Mouse (Mus musculus): ENCODE measurements around the gene Trim27. TPM values are rescaled to one million over a fixed set of nuclear protein-coding genes. Genes with fewer than 3 reads are reported as not detected.
A peak's percentile ranks its signal among the peaks of the same experiment; 100 is the strongest.

The Trim27 gene
- polyA plus RNA-seq, 1 experiment from 2014 or later, result 178 TPM

DNA sequence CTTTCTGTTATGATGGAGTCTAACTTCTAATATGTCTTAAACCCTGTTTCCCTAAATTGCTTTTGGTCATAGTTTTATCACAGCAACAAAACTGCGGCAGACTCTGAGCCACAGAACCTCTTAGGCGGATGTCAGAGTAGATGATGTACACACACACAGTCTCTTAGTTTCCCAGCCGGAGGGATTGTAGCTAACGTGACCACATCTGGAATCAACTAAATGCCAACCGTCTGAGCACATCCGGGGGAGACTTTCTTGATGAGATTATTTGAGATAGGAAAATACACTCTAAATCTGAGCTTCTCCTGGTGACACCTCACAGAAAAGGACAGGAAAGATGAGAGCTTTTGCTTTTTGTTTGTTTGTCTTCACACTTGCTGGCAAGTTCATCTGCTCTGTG is 57.9 kb downstream of the Trim27 start:
- WGBS, result 76% methylated on average over 6 of the region's 6 CpGs

DNA sequence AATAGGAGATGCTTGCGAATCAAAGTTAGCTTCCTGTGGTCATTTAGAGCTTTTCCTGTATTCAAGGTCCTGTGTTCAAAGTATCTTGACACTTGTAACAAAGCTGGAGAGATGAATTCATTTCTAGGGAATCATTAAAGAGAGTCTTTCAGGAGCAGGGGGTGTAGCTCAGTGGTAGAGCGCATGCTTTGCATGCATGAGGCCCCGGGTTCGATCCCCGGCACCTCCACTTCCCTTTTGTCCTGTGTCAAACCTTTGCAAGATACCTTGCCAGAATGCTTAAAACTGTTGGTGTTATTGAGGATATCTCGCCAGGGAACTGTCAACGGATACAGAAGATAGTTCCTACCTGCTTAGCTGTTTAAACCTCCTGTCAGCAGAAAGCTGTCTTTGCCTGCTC is 61.5 kb downstream of the Trim27 start:
- Histone ChIP-seq H3K4me3 (ENCODE audit: low read depth, low read length) (no peak overlapping the region), H3K27ac (ENCODE audit: low read depth, low read length) (no peak overlapping the region), H3K9ac (ENCODE audit: low read length) (no peak overlapping the region), H3K27me3 (ENCODE audit: control insufficient read depth, insufficient read depth, low read length) (no peaks in the 10 kb centered on the region; the same call in 1 of the 2 replicates), H3K4me2 (ENCODE audit: low read depth, low read length, severe bottlenecking) (no peak overlapping the region), H3K36me3 (ENCODE audit: control insufficient read depth, insufficient read depth, low read length) (no peaks in the 10 kb centered on the region), H3K9me3 (ENCODE audit: control insufficient read depth, low read length) (no peaks in the 10 kb centered on the region), H3K4me1 (replicated peaks; ENCODE audit: control insufficient read depth, insufficient read depth, low read length) (no peaks in the 10 kb centered on the region; the same call in 1 of the 2 replicates)
- peak; percentile 80 for DNase-seq (ENCODE audit: low spot score)
- ATAC-seq (replicated peaks; ENCODE audit: low FRiP score), result peak; percentile 70
- WGBS, result 6% methylated on average over 7 of the region's 7 CpGs

More for the DNA sequence above, 57.9 kb downstream of the Trim27 start:
- H3K27me3 ChIP-seq (ENCODE audit: control insufficient read depth, insufficient read depth, low read length), result no peaks in the 10 kb centered on the region
- H3K27ac ChIP-seq (ENCODE audit: low read depth, low read length), result no peak overlapping the region
- H3K4me3 ChIP-seq (ENCODE audit: low read depth, low read length), result no peak overlapping the region
- no peak for DNase-seq (ENCODE audit: low spot score)
- H3K4me2 ChIP-seq (ENCODE audit: low read depth, low read length, severe bottlenecking), result no peak overlapping the region
- ATAC-seq (replicated peaks; ENCODE audit: low FRiP score), result no peak
- H3K9me3 ChIP-seq (ENCODE audit: control insufficient read depth, low read length), result no peaks in the 10 kb centered on the region
- H3K4me1 ChIP-seq (replicated peaks; ENCODE audit: control insufficient read depth, insufficient read depth, low read length), result no peaks in the 10 kb centered on the region
- no peaks in the 10 kb centered on the region for H3K36me3 ChIP-seq (ENCODE audit: control insufficient read depth, insufficient read depth, low read length)
- no peak overlapping the region for H3K9ac ChIP-seq (ENCODE audit: low read length)

DNA sequence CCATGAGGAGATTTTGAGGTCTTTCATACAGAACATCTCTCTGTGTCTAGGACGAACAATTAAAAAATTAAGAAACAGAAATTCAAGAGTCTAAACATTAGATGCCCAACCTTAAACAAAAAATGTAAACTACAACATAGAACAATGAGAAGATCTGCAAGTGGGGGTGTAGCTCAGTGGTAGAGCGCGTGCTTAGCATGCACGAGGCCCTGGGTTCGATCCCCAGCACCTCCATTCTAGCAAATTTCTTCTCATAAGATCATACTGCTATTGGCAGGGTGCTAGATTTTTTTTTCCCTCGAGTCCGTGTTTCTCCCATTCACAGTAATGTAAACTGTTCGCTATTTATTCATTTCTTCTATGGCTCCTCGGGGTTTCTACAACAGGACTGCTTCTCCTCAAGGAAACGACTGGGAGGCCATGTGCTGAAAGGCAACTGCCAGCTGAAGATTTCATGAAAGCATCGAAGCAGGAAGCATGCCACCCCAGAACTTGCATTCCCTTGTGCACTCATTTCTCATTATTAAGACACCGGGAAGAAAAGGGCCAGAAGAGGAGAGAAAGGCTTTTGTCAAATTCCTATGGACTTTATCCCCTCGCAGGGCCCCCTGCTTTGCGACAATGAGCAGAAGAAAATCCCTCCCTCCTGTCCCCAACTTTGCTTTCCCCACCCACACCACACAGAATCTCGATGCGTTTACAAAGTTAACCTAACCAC is 63.3 kb downstream of the Trim27 start:
- H3K27ac ChIP-seq (ENCODE audit: low read depth, low read length), result no peak overlapping the region
- H3K9ac ChIP-seq (ENCODE audit: low read length), result no peak overlapping the region; the same call in 1 of the 2 replicates
- H3K4me3 ChIP-seq (ENCODE audit: low read depth, low read length), result no peak overlapping the region; the same call in 1 of the 2 replicates
- peak; percentile 69 for DNase-seq (ENCODE audit: low spot score)
- H3K4me2 ChIP-seq (ENCODE audit: low read depth, low read length, severe bottlenecking), result peak overlapping the region; percentile 35
- H3K4me1 ChIP-seq (replicated peaks; ENCODE audit: control insufficient read depth, insufficient read depth, low read length), result no peaks in the 10 kb centered on the region; the same call in 1 of the 2 replicates
- ATAC-seq (replicated peaks; ENCODE audit: low FRiP score), result no peak
- WGBS, result 4% methylated on average over 16 of the region's 16 CpGs
- H3K27me3 ChIP-seq (ENCODE audit: control insufficient read depth, insufficient read depth, low read length), result no peaks in the 10 kb centered on the region; the same call in 1 of the 2 replicates
- H3K36me3 ChIP-seq (ENCODE audit: control insufficient read depth, insufficient read depth, low read length), result no peaks in the 10 kb centered on the region
- no peaks in the 10 kb centered on the region for H3K9me3 ChIP-seq (ENCODE audit: control insufficient read depth, low read length)

DNA sequence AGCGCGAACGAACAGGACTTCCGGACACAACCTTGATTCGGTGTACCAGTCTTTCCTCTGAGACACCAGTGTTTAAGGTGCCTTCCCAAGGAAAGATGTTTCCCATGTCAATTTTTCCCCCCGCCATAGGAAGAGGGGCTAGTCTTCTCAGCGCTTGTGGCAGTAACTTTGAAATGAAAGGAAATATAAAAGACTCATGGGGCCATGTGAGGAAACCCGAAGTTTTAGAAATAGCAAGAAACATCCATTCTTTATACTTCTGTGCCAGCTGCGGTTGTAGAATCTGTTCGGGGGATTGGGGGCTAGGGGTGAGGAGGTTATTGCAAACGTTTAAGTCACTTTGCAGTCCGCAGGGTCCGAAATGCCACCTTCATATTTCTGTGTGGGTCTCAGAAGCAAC is 64.0 kb downstream of the Trim27 start:
- WGBS, result 19% methylated on average over 13 of the region's 13 CpGs
- H3K4me2 ChIP-seq (ENCODE audit: low read depth, low read length, severe bottlenecking), result peak overlapping the region; percentile 35
- H3K36me3 ChIP-seq (ENCODE audit: control insufficient read depth, insufficient read depth, low read length), result no peaks in the 10 kb centered on the region
- H3K27me3 ChIP-seq (ENCODE audit: control insufficient read depth, insufficient read depth, low read length), result no peaks in the 10 kb centered on the region; the same call in 1 of the 2 replicates
- H3K4me3 ChIP-seq (ENCODE audit: low read depth, low read length), result no peak overlapping the region; the same call in 1 of the 2 replicates
- H3K4me1 ChIP-seq (replicated peaks; ENCODE audit: control insufficient read depth, insufficient read depth, low read length), result no peaks in the 10 kb centered on the region; the same call in 1 of the 2 replicates
- ATAC-seq (replicated peaks; ENCODE audit: low FRiP score) (no peak), DNase-seq (ENCODE audit: low spot score) (no peak)
- H3K27ac ChIP-seq (ENCODE audit: low read depth, low read length), result no peak overlapping the region
- no peak overlapping the region for H3K9ac ChIP-seq (ENCODE audit: low read length)
- H3K9me3 ChIP-seq (ENCODE audit: control insufficient read depth, low read length), result no peaks in the 10 kb centered on the region

DNA sequence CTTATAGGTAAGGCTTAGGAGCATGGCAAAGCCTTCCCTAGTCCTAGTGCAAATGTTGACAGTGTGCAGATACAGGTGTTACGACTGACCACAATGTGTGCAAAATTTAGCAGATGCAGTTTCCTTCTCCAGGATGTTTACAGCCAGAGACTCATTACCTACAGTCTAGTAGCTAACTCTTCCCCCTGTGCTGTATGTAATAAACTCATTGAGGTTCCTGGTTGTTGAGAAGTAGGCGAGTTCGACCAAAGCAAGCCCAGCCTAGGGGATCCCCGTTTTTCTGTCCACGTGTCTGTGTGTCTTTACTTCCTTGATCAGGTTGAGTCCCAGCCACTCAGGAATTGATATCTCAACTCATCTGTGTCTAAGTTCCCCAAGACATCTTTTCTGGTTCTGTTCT is 64.8 kb downstream of the Trim27 start:
- Histone ChIP-seq H3K4me3 (ENCODE audit: low read depth, low read length) (no peak overlapping the region), H3K27me3 (ENCODE audit: control insufficient read depth, insufficient read depth, low read length) (no peaks in the 10 kb centered on the region; the same call in 1 of the 2 replicates), H3K36me3 (ENCODE audit: control insufficient read depth, insufficient read depth, low read length) (no peaks in the 10 kb centered on the region), H3K4me2 (ENCODE audit: low read depth, low read length, severe bottlenecking) (no peak overlapping the region), H3K4me1 (replicated peaks; ENCODE audit: control insufficient read depth, insufficient read depth, low read length) (no peaks in the 10 kb centered on the region; the same call in 1 of the 2 replicates), H3K27ac (ENCODE audit: low read depth, low read length) (no peak overlapping the region), H3K9me3 (ENCODE audit: control insufficient read depth, low read length) (no peaks in the 10 kb centered on the region), H3K9ac (ENCODE audit: low read length) (no peak overlapping the region)
- WGBS, result 84% methylated on average over 5 of the region's 5 CpGs
- DNase-seq (ENCODE audit: low spot score) (no peak), ATAC-seq (replicated peaks; ENCODE audit: low FRiP score) (no peak)

Other genes with a start within 250 kb of the Trim27 start
- gene Olfr1370, start 104.5 kb upstream of the Trim27 start, polyA plus RNA-seq (2014; fragmentation: Nextera tagmentation; extraction: Ambion mirVana), result not detected in 2 replicates
- gene Olfr1369-ps1, start 68.0 kb upstream of the Trim27 start, polyA plus RNA-seq (2014; fragmentation: Nextera tagmentation; extraction: Ambion mirVana), result not detected in 2 replicates
- not detected in 2 replicates for gene Olfr263, start 49.8 kb upstream of the Trim27 start, polyA plus RNA-seq (2014; fragmentation: Nextera tagmentation; extraction: Ambion mirVana)
- gene Olfr1368, start 33.6 kb upstream of the Trim27 start, polyA plus RNA-seq (2014; fragmentation: Nextera tagmentation; extraction: Ambion mirVana), result not detected in 2 replicates
- gene Gpx5, start 113.3 kb downstream of the Trim27 start, polyA plus RNA-seq (2014; fragmentation: Nextera tagmentation; extraction: Ambion mirVana), result not detected in 2 replicates
- not detected in 2 replicates for gene Gpx6, start 132.7 kb downstream of the Trim27 start, polyA plus RNA-seq (2014; fragmentation: Nextera tagmentation; extraction: Ambion mirVana)
- gene Olfr1367, start 167.5 kb downstream of the Trim27 start, polyA plus RNA-seq (2014; fragmentation: Nextera tagmentation; extraction: Ambion mirVana), result not detected in 2 replicates
- gene Zscan12, start 183.4 kb downstream of the Trim27 start, polyA plus RNA-seq (2014; fragmentation: Nextera tagmentation; extraction: Ambion mirVana), result 20.5 and 22.4 TPM in 2 replicates
- gene Zkscan3, start 223.3 kb downstream of the Trim27 start, polyA plus RNA-seq (2014; fragmentation: Nextera tagmentation; extraction: Ambion mirVana), result 89.7 and 91.3 TPM in 2 replicates